Mouse (Mus musculus) intestine, embryonic 14.5 days (tissue): Measurements from ENCODE around the gene Olfr769. TPM values are rescaled to one million over a fixed set of nuclear protein-coding genes. Genes with fewer than 3 reads are reported as not detected.

Experiments
- polyA plus RNA-seq: library from polyadenylated mRNA; unstranded; fragments of >200 nt; fragmentation: Nextera tagmentation; extraction: Ambion mirVana; gene quantifications from 2 replicates; pipeline ENCODE4 v1.2.1, GENCODE M21; 2014

Gene Olfr769
- polyA plus RNA-seq, 1 experiment from 2014 or later = not detected

Other genes with a start within 250 kb of the Olfr769 start
- 4.5 and 5.3 TPM in 2 replicates for gene Gdf11, start 226.1 kb downstream of the Olfr769 start, polyA plus RNA-seq
- 558 and 572 TPM in 2 replicates for gene Cd63, start 216.9 kb downstream of the Olfr769 start, polyA plus RNA-seq
- 8.9 and 11.5 TPM in 2 replicates for gene Rdh5, start 195.0 kb downstream of the Olfr769 start, polyA plus RNA-seq
- 218 and 228 TPM in 2 replicates for gene Bloc1s1, start 193.8 kb downstream of the Olfr769 start, polyA plus RNA-seq
- gene Itga7, start 184.0 kb downstream of the Olfr769 start, polyA plus RNA-seq = 2.1 and 2.3 TPM in 2 replicates
- 1.2 and 2.4 TPM in 2 replicates for gene Mettl7b, start 156.9 kb downstream of the Olfr769 start, polyA plus RNA-seq
- gene Olfr9, start 128.4 kb downstream of the Olfr769 start, polyA plus RNA-seq = not detected in 2 replicates
- gene Olfr763, start 107.1 kb downstream of the Olfr769 start, polyA plus RNA-seq = not detected in 2 replicates
- gene Olfr764-ps1, start 78.0 kb downstream of the Olfr769 start, polyA plus RNA-seq = not detected in 2 replicates
- gene Olfr765, start 67.9 kb downstream of the Olfr769 start, polyA plus RNA-seq = not detected in 2 replicates
- not detected in 2 replicates for gene Olfr766-ps1, start 48.9 kb downstream of the Olfr769 start, polyA plus RNA-seq
- not detected in 2 replicates for gene Olfr767, start 35.0 kb downstream of the Olfr769 start, polyA plus RNA-seq
- not detected in 2 replicates for gene Olfr768, start 18.5 kb downstream of the Olfr769 start, polyA plus RNA-seq
- gene Olfr770, start 21.1 kb upstream of the Olfr769 start, polyA plus RNA-seq = not detected in 2 replicates
- not detected in 2 replicates for gene Olfr771, start 46.9 kb upstream of the Olfr769 start, polyA plus RNA-seq
- not detected in 2 replicates for gene Olfr772, start 60.1 kb upstream of the Olfr769 start, polyA plus RNA-seq
- gene Olfr773, start 69.6 kb upstream of the Olfr769 start, polyA plus RNA-seq = not detected in 2 replicates
- gene Olfr774, start 118.3 kb upstream of the Olfr769 start, polyA plus RNA-seq = not detected in 2 replicates
- gene Olfr775, start 130.6 kb upstream of the Olfr769 start, polyA plus RNA-seq = not detected in 2 replicates
- not detected in 2 replicates for gene Olfr776, start 141.3 kb upstream of the Olfr769 start, polyA plus RNA-seq
- gene Olfr777, start 153.6 kb upstream of the Olfr769 start, polyA plus RNA-seq = not detected in 2 replicates
- not detected in 2 replicates for gene Olfr780, start 200.3 kb upstream of the Olfr769 start, polyA plus RNA-seq
- not detected in 2 replicates for gene Olfr781, start 211.0 kb upstream of the Olfr769 start, polyA plus RNA-seq
- gene Olfr782, start 231.0 kb upstream of the Olfr769 start, polyA plus RNA-seq = not detected in 2 replicates